Mouse (Mus musculus): Measurements from ENCODE around the gene Plac9a.

GRCm38 (mm10) chr14:25866384-25866783 is 36.5 kb downstream of the Plac9a start:
- TF ChIP-seq CTCF (IDR thresholded peaks at IDR 0.05; ENCODE audit: borderline replicate concordance, insufficient read depth, low read length), result no peak
- TF ChIP-seq POLR2A (IDR thresholded peaks at IDR 0.05; ENCODE audit: low read depth, low read length), result no peak

Measured in embryonic fibroblast, embryonic 13.5 days (primary cell).